Mouse (Mus musculus) WW6 (cell line): ENCODE data around the gene Nsun7.
"Not testable (repeated sequence)": the region's sequence is repeated elsewhere in the genome, so short reads cannot be mapped to it uniquely, and the experiment has no call there.

Experiments
- DNase-seq: peaks from one replicate; pipeline ENCODE4 v3.0.0-alpha.2; 2013; ENCODE audit warnings: low read depth, low spot score

Nsun7 gene

GRCm38 (mm10) chr5:66259756-66260448 lies at the start of gene Nsun7:
Gene Nsun7, plus strand, starts transcription at chr5:66259897.
- DNase-seq, result peak; percentile 59

DNA sequence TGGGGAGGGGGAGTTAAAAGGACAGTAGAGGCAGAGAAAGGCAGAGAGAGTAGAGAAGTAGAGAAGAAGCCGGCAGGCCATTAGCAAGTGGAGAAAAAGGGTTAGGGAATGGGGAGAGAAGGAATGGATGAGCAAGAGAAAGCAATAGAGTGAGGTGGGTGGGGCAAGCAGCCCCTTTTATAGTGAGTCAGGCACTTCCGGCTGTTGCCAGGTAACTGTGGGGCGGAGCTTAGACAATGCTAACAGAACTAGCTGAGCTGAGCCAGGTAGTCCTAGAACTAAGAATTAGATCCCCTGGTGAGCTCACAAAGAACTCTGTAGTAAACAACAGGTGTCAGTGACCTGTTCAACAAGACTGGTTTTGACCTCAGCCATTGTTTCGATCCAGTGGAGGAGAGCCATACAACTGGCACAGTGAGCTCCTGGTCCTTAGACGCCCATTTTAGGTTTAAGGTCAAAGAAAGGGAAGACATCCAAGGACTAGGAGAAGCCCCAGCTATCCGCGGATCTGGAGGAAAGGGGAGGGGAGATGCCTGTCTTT lies 45.2 kb upstream of the Nsun7 start:
- peak; percentile 47 for DNase-seq

DNA sequence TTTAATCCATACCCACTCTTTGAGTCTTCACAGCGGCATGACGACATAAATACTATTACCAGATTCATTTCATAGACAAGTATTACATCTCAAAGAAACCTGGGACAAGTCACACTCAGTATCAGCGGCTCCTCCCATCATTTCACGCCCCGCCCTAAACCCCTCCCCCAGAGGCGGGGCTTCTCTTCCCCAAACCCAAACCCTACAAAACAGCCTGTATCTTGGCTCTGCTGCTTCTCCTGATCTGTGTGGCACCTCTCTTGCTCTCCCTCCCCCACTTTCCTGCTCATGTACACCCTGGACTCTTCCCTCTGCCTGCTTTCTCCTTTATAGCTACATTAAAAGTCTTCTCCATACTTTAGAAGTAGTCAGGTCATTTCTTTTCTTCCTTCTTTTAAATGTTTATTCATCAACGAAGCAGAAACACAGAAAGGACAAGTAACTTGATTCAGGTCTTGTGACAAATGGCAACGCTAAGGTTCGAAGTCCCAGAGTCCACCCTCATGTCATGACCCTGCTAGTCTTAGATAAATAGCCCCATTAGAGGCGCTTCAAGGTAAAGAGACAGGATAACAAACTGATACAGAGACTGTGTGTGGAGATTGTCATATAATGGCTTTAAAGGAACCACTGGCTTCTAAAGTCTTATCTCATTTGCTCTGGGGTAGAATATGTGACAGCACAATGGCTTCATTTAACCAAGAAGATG lies 44.0 kb upstream of the Nsun7 start:
- DNase-seq, result no peak

DNA sequence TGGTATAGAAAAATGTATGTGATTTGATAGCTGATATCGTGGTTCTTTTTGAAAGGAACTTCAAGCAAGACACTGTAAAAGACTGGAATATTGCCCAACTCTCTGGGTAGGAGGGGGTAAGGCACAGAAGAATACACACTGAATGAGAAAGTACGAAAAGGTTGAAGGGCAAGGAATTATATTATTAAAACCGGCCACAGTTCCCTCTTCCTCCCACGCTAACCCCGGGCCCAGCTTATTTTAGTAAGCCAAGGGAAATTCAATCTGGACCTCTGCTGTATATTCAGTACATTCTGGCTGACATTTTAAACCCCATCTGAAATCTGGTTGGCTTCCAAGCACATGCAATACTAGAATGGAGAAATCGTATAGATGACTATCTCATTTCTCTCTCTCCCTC lies 40.0 kb upstream of the Nsun7 start:
- DNase-seq, result no peak

DNA sequence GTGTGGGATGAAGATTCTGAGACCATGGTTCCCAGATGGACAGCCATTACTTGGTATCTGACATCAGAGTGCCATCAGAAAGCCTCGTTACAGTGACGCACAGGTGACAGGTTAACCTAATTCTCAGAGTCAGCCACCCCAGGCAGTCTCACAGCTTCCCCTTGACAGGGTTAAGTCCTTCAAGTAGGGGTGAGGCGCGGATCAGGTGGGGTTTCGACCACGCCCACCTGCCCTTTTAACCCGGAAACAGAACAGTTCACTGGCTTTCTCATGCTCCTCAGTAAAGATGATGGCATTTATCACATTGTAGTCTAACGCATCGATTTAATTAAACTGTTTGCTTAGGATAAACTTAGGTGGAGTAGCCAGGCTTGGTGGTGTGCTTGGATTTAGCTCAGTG lies 39.1 kb upstream of the Nsun7 start:
- no peak for DNase-seq

DNA sequence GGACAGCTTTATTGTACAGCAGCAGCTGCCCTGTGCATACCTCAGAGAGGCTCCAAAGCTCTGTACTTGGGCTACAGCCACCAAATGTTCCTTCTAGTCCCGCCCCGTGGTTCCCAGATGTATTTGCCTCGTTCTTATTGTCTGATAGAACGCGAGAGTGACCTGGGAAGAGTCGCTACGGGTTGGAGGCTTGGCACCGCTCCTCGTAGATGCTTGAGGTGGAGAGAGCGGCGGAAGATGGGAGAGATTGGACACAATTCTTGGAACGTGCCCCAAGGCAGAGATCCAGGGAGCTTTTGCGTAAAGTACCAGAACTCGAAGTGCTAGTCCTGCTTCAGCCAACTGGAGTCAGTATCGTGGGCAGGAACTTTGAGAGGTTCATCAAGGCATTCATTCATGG lies 36.8 kb upstream of the Nsun7 start:
- DNase-seq, result no peak

GRCm38 (mm10) chr5:66226526-66226925 lies 33.2 kb upstream of the Nsun7 start:
- no peak for DNase-seq

DNA sequence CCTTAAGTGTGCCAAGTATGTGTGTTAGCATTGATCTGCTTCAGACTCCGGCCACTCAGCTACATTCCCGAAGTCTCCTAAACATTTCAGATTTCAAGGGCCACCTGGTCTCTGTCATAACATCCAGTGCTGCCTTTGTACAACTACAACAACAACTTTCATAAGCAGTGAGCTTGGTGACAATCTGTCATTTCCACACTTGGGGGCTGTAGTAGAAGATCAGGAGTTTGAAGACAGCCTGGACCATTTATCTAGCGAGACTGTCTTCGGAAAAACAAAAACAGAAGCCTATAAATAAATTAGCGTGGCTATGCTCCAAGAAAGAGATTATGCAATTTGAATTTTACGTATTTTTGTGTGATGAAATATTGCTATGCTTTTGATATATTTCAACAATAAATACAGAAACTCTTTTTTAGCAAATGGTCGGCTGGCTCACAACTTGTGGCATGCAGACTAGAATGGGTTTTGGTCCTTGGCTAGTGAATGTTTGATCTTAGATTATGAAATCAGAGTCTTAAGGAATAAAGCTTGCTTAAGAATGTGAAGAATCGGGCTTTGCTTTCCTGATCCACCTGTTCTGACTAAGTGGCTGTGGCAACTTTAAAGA lies 27.9 kb upstream of the Nsun7 start:
- no peak for DNase-seq

DNA sequence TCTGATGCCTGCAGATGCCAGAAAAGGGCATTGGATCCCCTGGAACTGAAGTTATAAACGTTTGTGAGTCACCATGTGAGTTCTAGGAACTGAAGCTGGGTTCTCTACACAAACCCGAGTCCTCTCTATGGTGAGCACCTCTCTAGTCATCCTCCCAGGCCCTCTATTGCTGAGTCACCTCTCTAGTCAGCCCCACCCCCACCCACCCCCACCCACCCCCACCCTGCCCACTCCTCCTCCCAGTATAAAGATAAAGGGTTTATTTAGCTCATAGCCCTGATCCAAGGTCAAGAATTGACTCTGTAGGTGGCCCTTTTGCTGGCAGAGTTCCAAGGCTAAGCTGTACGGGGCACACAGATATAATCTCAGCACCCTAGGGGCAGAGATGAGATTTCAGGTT lies 27.2 kb upstream of the Nsun7 start:
- no peak for DNase-seq

DNA sequence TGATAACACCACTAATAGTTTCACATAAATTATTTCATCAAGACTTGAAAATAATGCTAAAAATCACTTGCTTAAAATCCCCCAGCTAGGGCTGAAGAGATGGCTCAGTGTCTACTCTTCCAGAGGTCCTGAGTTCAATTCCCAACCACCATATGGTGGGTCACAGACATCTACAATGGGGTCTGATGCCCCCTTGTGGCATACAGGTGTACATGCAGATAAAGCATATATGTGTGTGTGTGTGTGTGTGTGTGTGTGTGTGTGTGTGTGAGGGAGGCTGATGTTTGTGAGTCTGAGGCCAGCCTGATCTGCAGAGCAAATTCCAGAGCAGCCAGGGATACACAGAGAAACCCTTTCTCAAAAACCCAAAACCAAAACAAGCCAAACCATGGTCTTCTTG lies 17.8 kb upstream of the Nsun7 start:
- no peak for DNase-seq

- DNase-seq, result no peak
Observed at GRCm38 (mm10) chr5:66243467-66243866, 16.2 kb upstream of the Nsun7 start.

DNA sequence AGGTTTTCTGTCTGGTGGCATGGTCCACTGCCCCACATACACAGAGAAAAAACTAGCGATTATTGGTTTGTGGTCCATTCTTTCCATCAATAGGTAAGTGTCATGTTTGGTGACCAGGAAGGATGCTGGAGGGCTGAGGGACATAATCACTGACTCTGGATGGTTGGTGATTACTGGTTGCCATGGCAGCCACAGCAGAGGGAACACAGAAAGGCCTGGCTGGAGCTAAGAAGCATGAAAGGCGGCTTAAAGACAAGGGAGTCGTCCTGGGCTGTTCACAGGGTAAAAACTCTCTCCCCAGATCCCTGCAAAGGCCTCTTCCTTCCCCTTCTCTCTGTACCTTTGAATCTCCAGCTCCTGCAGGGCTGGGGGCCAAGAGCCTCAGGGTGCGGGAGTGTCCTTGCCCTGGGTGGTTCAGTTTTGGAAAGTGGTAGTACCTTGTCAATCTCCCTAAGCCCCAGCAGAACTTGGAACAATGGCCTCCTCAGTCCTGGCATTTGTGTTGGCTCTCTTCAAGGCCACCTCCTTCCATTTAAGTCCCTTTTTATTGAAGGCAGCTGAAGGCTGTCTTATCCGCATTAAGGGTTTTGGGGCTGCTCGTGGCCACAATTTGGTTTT lies 15.5 kb upstream of the Nsun7 start:
- no peak for DNase-seq

DNA sequence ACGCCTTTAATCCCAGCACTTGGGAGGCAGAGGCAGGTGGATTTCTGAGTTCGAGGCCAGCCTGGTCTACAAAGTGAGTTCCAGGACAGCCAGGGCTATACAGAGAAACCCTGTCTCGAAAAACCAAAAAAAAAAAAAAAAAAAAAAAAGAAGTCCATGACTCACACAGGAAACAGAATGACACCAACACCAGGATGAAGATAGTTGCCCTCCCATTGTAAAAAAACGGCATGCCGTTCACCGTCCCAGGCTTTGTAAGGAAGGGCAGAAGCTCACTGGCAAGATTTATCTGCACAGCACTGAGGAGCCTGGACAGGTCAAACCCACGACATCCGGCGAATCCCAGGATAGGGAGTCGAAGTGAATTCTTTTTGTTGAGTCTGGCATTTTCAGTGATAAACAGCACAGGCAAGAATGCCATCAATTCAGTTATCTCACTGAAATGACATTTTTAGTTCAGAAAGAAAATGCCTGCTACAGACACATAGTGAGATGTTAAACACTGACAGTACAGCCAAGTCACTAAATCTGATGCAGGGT lies 13.7 kb upstream of the Nsun7 start:
- DNase-seq, result no peak

DNA sequence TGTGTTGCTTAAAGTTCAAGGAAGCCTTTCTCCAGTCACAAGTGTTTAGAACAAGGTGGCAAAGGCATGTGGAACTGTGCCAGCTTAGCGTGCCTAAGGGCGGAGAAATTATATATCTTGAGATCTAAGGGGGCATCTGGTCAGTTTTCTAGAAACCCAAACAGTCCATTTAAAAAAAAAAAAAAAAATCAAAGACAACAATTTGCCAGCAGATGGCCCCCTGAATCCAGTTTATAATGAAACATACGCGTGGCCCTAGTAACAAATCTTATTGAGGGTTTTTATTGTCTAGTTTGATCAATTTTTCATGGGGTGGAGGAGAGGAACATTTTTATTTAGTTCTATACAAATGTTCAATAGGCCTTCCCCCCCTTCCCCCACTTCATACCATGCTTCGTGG lies 6.5 kb upstream of the Nsun7 start:
- DNase-seq, result no peak

DNA sequence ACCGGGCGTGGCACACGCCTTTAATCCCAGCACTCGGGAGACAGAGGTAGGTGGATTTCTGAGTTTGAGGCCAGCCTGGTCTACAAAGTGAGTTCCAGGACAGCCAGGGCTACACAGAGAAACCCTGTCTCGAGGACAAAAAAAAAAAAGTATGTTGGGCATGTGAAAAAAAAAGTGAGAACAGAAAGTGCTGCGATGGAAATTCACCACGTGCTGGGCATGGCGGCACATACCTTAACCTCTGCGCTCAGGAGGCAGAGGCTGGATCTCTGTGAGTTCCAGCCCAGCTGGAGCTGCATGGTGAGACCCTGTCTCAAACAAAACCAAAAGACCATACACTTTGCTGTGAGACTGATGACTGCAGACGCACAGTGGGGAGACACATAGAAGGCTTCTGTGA lies 4.7 kb upstream of the Nsun7 start:
- no peak for DNase-seq

DNA sequence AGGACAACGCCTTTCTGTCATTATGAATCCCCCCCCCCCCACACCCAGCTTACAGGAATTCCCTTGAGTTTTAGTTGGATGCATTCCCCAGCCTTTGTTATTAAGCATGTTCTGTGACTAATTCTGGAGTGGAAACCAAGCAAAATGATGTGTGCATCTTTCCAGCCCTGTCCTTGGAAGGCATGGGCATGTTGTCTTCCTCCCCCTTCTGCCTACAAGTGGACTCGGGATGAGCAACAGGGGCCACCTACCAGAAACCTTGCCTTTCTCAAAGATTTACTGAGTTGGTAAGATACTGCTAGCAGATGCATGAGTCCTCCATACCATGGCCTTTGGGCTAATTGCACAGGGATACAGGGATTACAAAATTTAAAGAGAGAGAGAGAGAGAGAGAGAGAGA lies 697 bp upstream of the Nsun7 start:
- DNase-seq, result no peak

GRCm38 (mm10) chr5:66259431-66259755 lies 304 bp upstream of the Nsun7 start:
- not testable (repeated sequence) for DNase-seq

DNA sequence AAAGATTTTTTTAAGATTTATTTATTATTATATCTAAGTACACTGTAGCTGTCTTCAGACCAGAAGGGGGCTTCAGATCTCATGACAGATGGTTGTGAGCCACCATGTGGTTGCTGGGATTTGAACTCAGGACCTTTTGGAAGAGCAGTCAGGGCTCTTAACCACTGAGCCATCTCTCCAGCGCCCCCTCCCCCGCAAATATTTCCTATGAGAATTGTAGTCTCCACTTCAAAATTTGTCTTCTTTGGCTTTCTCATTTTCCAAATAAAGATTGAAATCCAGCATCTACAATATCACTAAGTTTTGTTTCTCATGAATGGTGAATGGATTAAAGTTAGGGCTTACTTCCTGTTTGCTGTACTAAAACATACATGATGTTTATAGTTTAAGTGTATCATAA lies 2.8 kb downstream of the Nsun7 start:
- no peak for DNase-seq

- no peak for DNase-seq
Observed at GRCm38 (mm10) chr5:66263398-66263797, 3.7 kb downstream of the Nsun7 start.

- no peak for DNase-seq
Observed at GRCm38 (mm10) chr5:66269616-66270015, 9.9 kb downstream of the Nsun7 start.

- no peak for DNase-seq
Observed at GRCm38 (mm10) chr5:66271141-66271540, 11.4 kb downstream of the Nsun7 start.

DNA sequence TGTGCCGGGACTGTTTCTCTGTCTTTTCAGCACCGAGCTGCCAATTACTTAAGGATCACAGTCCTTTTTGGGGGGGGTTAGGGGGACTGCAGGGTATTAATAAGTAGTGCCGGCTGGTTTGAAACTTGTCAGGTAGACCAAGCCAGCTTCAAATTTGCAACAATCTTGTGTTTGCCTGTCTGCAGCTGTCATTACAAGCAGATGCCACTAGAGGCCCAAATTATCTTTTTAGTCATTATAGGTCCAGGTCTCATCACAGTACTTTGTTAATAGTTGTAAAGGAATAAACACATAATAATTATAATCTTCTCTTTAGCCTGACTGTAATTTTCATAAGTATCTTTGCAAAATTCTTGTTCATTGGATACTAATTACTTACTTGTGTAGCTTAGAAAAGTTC lies 14.7 kb downstream of the Nsun7 start:
- no peak for DNase-seq
